Mouse (Mus musculus) CH12.LX (cell line): Measurements from ENCODE around the gene Bpifb2.

Experiments used
- BHLHE40 ChIP-seq: IDR thresholded peaks from 2 replicates; pipeline ENCODE4 v1.6.1; 2011; ENCODE audit warnings: mild to moderate bottlenecking, low read depth, low read length, improper control_type of control experiment
- CTCF ChIP-seq, 2 experiments: IDR thresholded peaks in 1 of 2; conservative IDR thresholded peaks in 1 of 2; 2 replicates each; pipeline ENCODE4 v1.5.1; 2011 to 2012; ENCODE audit warnings: low read depth in 2 of 2, low read length in 2 of 2, improper control_type of control experiment in 1 of 2, inconsistent platforms in 1 of 2, mild to moderate bottlenecking in 1 of 2, moderate library complexity in 1 of 2
- EP300 ChIP-seq: IDR thresholded peaks from 2 replicates; pipeline ENCODE4 v1.6.1; 2011; ENCODE audit warnings: low read length, improper control_type of control experiment
- GABPA ChIP-seq: IDR thresholded peaks from 2 replicates; pipeline ENCODE4 v1.6.1; 2012; ENCODE audit warnings: low read depth, low read length, improper control_type of control experiment, inconsistent platforms; ENCODE audit not compliant: insufficient replicate concordance
- MAFK ChIP-seq: IDR thresholded peaks from 2 replicates; pipeline ENCODE4 v1.6.1; 2011; ENCODE audit warnings: low read length, improper control_type of control experiment; ENCODE audit not compliant: insufficient replicate concordance
- MAX ChIP-seq: IDR thresholded peaks from 2 replicates; pipeline ENCODE4 v1.6.1; 2011; ENCODE audit warnings: low read length, improper control_type of control experiment
- MXI1 ChIP-seq: IDR thresholded peaks from 2 replicates; pipeline ENCODE4 v1.6.1; 2011; ENCODE audit warnings: mild to moderate bottlenecking, low read depth, low read length, improper control_type of control experiment
- NRF1 ChIP-seq: IDR thresholded peaks from 2 replicates; pipeline ENCODE4 v1.6.1; 2014; ENCODE audit warnings: low read depth, mild to moderate bottlenecking, inconsistent platforms, low read length, improper control_type of control experiment, moderate library complexity
- POLR2A ChIP-seq: IDR thresholded peaks from 2 replicates; pipeline ENCODE4 v1.6.1; 2011; ENCODE audit warnings: low read depth, mild to moderate bottlenecking, improper control_type of control experiment, low read length
- TBP ChIP-seq: conservative IDR thresholded peaks from 2 replicates; pipeline ENCODE4 v1.6.1; 2011; ENCODE audit warnings: low read depth, low read length, improper control_type of control experiment

GRCm38 (mm10) chr2:153944567-153944966 is 69.7 kb downstream of the Bpifb2 start:
- TF ChIP-seq TBP, result no peak
- TF ChIP-seq EP300, result no peak
- no peak for TF ChIP-seq MAFK
- no peak for TF ChIP-seq NRF1
- no peak for TF ChIP-seq POLR2A
- TF ChIP-seq GABPA, result no peak
- no peak for TF ChIP-seq CTCF (conservative IDR thresholded peaks at IDR 0.05 in 1 of 2, IDR thresholded peaks at IDR 0.05 in 1 of 2; ENCODE audit: low read depth in 2 of 2, low read length in 2 of 2)
- no peak for TF ChIP-seq MAX
- TF ChIP-seq BHLHE40, result no peak
- no peak for TF ChIP-seq MXI1
